Mouse (Mus musculus) lung, postnatal 25 days (tissue): Measurements from ENCODE around the gene P4hb.
"Not testable (repeated sequence)": the region's sequence is repeated elsewhere in the genome, so short reads cannot be mapped to it uniquely, and the experiment has no call there.

Experiments used
- DNase-seq: peaks from one replicate; pipeline ENCODE4 v3.0.0; 2022; ENCODE audit warnings: low spot score

Gene P4hb

GRCm38 (mm10) chr11:120572417-120572751, 669 bp downstream of the P4hb start:
- DNase-seq = no peak

- DNase-seq = no peak
Observed at GRCm38 (mm10) chr11:120571754-120572416, 1.2 kb downstream of the P4hb start.

GRCm38 (mm10) chr11:120571122-120571521, 1.9 kb downstream of the P4hb start:
- DNase-seq = no peak

GRCm38 (mm10) chr11:120568324-120568723, 4.7 kb downstream of the P4hb start:
- DNase-seq = no peak

GRCm38 (mm10) chr11:120565114-120565513, 7.9 kb downstream of the P4hb start:
- DNase-seq = no peak

GRCm38 (mm10) chr11:120562949-120563348, 10.1 kb downstream of the P4hb start:
- DNase-seq = no peak

GRCm38 (mm10) chr11:120560952-120561728, 11.9 kb downstream of the P4hb start:
- DNase-seq = no peak

GRCm38 (mm10) chr11:120558843-120559242, 14.2 kb downstream of the P4hb start:
- not testable (repeated sequence) for DNase-seq

GRCm38 (mm10) chr11:120555260-120555659, 17.8 kb downstream of the P4hb start:
- DNase-seq = no peak

GRCm38 (mm10) chr11:120554834-120555233, 18.2 kb downstream of the P4hb start:
- no peak for DNase-seq

GRCm38 (mm10) chr11:120552736-120553135, 20.3 kb downstream of the P4hb start:
- no peak for DNase-seq

GRCm38 (mm10) chr11:120550810-120551440, 22.1 kb downstream of the P4hb start, which contains the start of gene Ppp1r27:
Gene Ppp1r27, minus strand, starts transcription at chr11:120551132.
- no peak for DNase-seq

GRCm38 (mm10) chr11:120549986-120550809, 22.9 kb downstream of the P4hb start:
- no peak for DNase-seq

GRCm38 (mm10) chr11:120549168-120549945, 23.7 kb downstream of the P4hb start, which contains the start of gene Mcrip1:
Gene Mcrip1, minus strand, starts transcription at chr11:120549727.
- peak; percentile 95 for DNase-seq

- no peak for DNase-seq
Observed at GRCm38 (mm10) chr11:120548786-120549167, 24.3 kb downstream of the P4hb start.

- DNase-seq = no peak
Observed at GRCm38 (mm10) chr11:120548214-120548613, 24.8 kb downstream of the P4hb start.

GRCm38 (mm10) chr11:120547469-120547868, 25.6 kb downstream of the P4hb start:
- no peak for DNase-seq

- no peak for DNase-seq
Observed at GRCm38 (mm10) chr11:120545964-120546363, 27.1 kb downstream of the P4hb start.

GRCm38 (mm10) chr11:120542376-120542775, 30.7 kb downstream of the P4hb start:
- no peak for DNase-seq

- no peak for DNase-seq
Observed at GRCm38 (mm10) chr11:120541907-120542306, 31.1 kb downstream of the P4hb start.

GRCm38 (mm10) chr11:120539285-120540014, 33.6 kb downstream of the P4hb start:
- DNase-seq = peak; percentile 83
